Mouse (Mus musculus) ES-Bruce4 (cell line): Measurements from ENCODE around the gene Nkx2-5.

Experiments
- CTCF ChIP-seq: IDR thresholded peaks from one replicate; pipeline ENCODE4 v1.8.1; 2011; ENCODE audit warnings: low read depth, low read length
- EP300 ChIP-seq: IDR thresholded peaks from 2 replicates; pipeline ENCODE4 v1.6.1; 2011; ENCODE audit warnings: low read depth, low read length; ENCODE audit not compliant: insufficient read depth

GRCm38 (mm10) chr17:26813497-26813896 lies 31.3 kb downstream of the Nkx2-5 start:
- TF ChIP-seq CTCF (no peak), EP300 (no peak)
